Mouse (Mus musculus): ENCODE measurements around the gene Sirt5.

The Sirt5 gene

GRCm38 (mm10) chr13:43370063-43370462 lies 4.8 kb downstream of the Sirt5 start:
- in situ Hi-C loops (cut with MboI, MseI) = no loop called here

DNA sequence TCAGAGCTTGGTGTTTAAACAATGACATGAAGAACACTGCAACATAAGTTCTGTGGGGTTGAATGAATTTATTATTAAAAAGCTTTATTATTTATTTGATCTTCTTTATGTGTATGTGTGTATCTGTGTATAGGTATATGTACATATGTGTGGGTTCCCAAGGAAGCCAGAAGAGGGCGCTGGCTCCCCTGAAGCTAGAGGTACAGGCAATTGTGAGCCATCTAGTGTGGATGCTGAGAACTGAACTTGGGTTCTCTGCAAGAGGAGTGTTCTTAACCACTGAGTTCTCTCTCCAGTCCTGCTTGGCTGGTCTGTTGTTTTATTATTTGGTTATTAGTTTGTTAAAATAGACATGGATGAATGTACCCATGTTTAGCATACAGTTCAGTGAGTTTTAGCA lies 7.6 kb downstream of the Sirt5 start:
- in situ Hi-C loops (cut with MboI, MseI) = no loop called here

DNA sequence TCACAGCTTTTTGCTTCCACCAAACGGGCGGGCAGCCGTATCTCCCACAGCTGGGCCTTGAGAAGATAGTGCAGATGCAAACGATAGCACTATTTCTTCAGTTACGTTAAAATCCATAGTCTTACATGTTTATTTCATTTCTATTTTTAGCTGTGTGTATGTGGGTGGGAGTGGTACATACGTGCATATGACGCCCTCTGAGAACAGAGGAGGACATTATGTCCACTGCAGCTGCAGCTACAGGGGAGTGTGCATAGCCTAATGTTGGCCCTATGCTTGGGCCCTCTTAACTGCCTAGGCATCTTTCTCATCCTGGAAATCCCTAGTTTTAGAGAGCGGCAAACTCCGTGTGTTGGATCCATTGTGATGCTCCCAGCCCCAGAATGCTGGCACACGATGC lies 8.9 kb downstream of the Sirt5 start:
- in situ Hi-C loops (cut with MboI, MseI) = no loop called here

GRCm38 (mm10) chr13:43374918-43375432 lies 9.7 kb downstream of the Sirt5 start:
- in situ Hi-C loops (cut with MboI, MseI) = no loop called here

- in situ Hi-C loops (cut with MboI, MseI) = no loop called here
Observed at GRCm38 (mm10) chr13:43379989-43380388, 14.7 kb downstream of the Sirt5 start.

GRCm38 (mm10) chr13:43385321-43385720 lies 20.0 kb downstream of the Sirt5 start:
- in situ Hi-C loops (cut with MboI, MseI) = no loop called here

DNA sequence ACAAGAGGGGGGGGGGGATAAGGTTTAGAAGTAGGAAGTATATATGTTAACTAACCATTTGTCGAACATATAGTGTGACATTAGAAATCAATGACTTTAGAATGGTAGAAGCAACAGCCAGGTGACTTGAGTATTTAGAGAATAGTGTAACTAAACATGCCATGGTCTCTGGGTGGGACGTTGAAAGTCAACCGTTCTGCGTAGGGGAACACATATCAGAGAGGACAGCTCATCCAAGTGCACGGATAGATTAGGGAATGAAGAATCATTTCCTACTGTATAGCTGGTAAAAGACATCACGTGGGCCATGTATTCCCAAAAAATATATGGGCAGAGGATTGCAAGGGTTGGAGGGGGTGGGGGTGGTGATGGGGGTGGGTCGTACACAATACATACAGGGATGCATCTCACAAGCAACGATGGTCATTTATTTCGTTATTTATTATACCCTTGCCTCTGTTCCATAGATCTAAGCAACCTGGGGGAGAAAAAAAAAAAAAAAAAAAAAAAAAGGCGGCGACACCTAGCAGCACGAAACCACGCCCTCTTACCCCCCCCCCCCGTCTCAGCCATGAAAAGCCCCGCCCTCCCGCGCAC lies 32.5 kb downstream of the Sirt5 start:
- in situ Hi-C loops (cut with MboI, MseI) = loop anchor here in 1 of 2 experiments (5.0 kb wide), 1 partner anchor 215 kb away; no protein-coding TSS in a partner anchor

GRCm38 (mm10) chr13:43398297-43399080 lies 33.2 kb downstream of the Sirt5 start, which contains the start of gene Nol7:
TSS of gene Nol7 (plus strand) at chr13:43398390.
- in situ Hi-C loops (cut with MboI, MseI) = loop anchor here in 1 of 2 experiments (5.0 kb wide), 1 partner anchor 216 kb away; no protein-coding TSS in a partner anchor

DNA sequence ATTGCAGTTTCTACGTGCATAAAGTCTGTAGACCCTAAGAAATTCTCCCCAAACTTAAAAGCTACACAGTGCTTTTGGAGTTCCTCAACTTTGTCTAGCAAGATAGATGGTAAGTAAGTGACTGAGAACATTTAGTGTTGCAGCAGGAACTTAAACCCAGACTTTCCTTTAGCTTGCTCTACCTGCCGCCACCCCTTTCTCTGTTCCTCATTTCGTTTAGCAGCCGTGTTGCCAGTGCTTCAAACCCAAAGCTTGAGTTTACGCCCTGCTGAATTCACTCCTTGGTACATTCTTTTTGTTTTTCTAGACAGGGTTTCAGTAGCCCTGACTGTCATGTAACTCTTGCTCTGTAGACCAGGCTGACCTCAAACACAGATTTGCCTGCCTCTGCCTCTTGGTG lies 34.3 kb downstream of the Sirt5 start:
- in situ Hi-C loops (cut with MboI, MseI) = loop anchor here in 1 of 2 experiments (5.0 kb wide), 1 partner anchor 217 kb away; no protein-coding TSS in a partner anchor

GRCm38 (mm10) chr13:43412311-43412710 lies 47.0 kb downstream of the Sirt5 start:
- in situ Hi-C loops (cut with MboI, MseI) = no loop called here

GRCm38 (mm10) chr13:43413611-43414010 lies 48.3 kb downstream of the Sirt5 start:
- in situ Hi-C loops (cut with MboI, MseI) = no loop called here

DNA sequence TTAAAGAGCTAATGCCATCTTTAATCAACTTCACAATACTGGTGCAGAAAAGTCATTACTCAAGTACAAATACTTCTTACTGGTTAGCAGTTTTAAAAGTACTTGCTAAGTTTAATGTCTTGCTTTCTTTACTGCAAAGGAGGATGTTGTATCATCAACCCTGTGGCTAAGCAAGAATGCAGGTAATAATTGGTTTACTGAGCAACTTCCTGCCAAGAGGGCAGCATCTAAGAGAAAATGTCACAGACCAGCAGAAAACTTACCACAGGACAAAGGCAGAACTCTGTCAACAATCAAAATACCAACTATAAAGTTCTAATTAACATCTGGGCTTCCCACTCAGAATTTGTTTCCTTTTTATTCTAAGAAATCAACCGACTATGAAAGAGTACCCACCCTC lies 50.0 kb downstream of the Sirt5 start:
- in situ Hi-C loops (cut with MboI, MseI) = no loop called here

- in situ Hi-C loops (cut with MboI, MseI) = no loop called here
Observed at GRCm38 (mm10) chr13:43428436-43428835, 63.1 kb downstream of the Sirt5 start.

GRCm38 (mm10) chr13:43433395-43433794 lies 68.1 kb downstream of the Sirt5 start:
- in situ Hi-C loops (cut with MboI, MseI) = no loop called here

DNA sequence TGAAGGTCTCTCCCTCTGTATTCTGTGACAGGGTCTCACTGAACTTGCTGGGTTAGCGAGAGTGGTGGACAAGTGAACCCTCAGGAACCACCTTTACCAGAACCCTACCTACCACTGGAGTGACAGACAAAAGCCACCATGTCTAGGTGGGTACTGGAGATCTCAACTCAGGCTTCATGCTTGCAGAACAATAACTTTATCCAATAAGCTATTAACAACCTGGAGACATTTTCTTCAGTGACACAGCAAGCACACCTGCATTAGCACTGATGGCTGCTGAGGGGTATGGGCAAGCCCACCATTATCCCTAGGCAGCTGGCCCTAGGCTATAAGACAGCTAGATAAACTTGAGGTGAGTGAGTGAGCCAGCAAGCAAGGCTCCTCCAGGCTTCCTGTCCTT lies 75.1 kb downstream of the Sirt5 start:
- in situ Hi-C loops (cut with MboI, MseI) = no loop called here

- in situ Hi-C loops (cut with MboI, MseI) = no loop called here
Observed at GRCm38 (mm10) chr13:43442551-43442950, 77.3 kb downstream of the Sirt5 start.

- in situ Hi-C loops (cut with MboI, MseI) = no loop called here
Observed at GRCm38 (mm10) chr13:43443706-43444105, 78.4 kb downstream of the Sirt5 start.

GRCm38 (mm10) chr13:43444717-43445116 lies 79.4 kb downstream of the Sirt5 start:
- in situ Hi-C loops (cut with MboI, MseI) = loop anchor here in 1 of 2 experiments (5.0 kb wide), 2 partner anchors 38 to 1103 kb away; partner anchors contain the start of gene Ranbp9

All from T-helper 17 cell (primary cell).